Mouse (Mus musculus) retina, adult 2 months (tissue): ENCODE results near the gene Snrnp27.

Experiments
- DNase-seq: peaks from one replicate; pipeline ENCODE4 v3.0.0-alpha.2; 2012; ENCODE audit warnings: low read depth, low spot score

The Snrnp27 gene

GRCm38 (mm10) chr6:86665076-86665475, 19.2 kb downstream of the Snrnp27 start:
- no peak for DNase-seq

GRCm38 (mm10) chr6:86660161-86660877, 24.0 kb downstream of the Snrnp27 start:
- no peak for DNase-seq

- DNase-seq: no peak
These were observed 25.8 kb downstream of the Snrnp27 start for GRCm38 (mm10) chr6:86658501-86658900.

GRCm38 (mm10) chr6:86654270-86654916, 29.9 kb downstream of the Snrnp27 start:
- DNase-seq: no peak

GRCm38 (mm10) chr6:86653026-86653425, 31.3 kb downstream of the Snrnp27 start:
- DNase-seq: no peak

GRCm38 (mm10) chr6:86646143-86646542, 38.2 kb downstream of the Snrnp27 start:
- DNase-seq: no peak

- DNase-seq: no peak
These were observed 38.8 kb downstream of the Snrnp27 start for GRCm38 (mm10) chr6:86645551-86645950.

- DNase-seq: no peak
These were observed 39.4 kb downstream of the Snrnp27 start for GRCm38 (mm10) chr6:86644775-86645400.

- DNase-seq: no peak
These were observed 42.6 kb downstream of the Snrnp27 start for GRCm38 (mm10) chr6:86641716-86642115.

- no peak for DNase-seq
These were observed 43.5 kb downstream of the Snrnp27 start for GRCm38 (mm10) chr6:86640776-86641175.

- DNase-seq: no peak
These were observed 44.2 kb downstream of the Snrnp27 start for GRCm38 (mm10) chr6:86640161-86640560.

- no peak for DNase-seq
These were observed 44.9 kb downstream of the Snrnp27 start for GRCm38 (mm10) chr6:86639180-86640160.

- DNase-seq: no peak
These were observed 45.9 kb downstream of the Snrnp27 start for GRCm38 (mm10) chr6:86638434-86638833.

- DNase-seq: no peak
These were observed 46.5 kb downstream of the Snrnp27 start for GRCm38 (mm10) chr6:86637860-86638259.

GRCm38 (mm10) chr6:86637171-86637835, 47.0 kb downstream of the Snrnp27 start:
- DNase-seq: no peak

GRCm38 (mm10) chr6:86636495-86636894, 47.8 kb downstream of the Snrnp27 start:
- DNase-seq: no peak

- no peak for DNase-seq
These were observed 54.2 kb downstream of the Snrnp27 start for GRCm38 (mm10) chr6:86630141-86630540.

- no peak for DNase-seq
These were observed 56.4 kb downstream of the Snrnp27 start, which contains the start of gene Asprv1 for GRCm38 (mm10) chr6:86627946-86628345. TSS of gene Asprv1 (plus strand) at chr6:86628164.
